Mouse (Mus musculus) neural tube, embryonic 10.5 days (tissue): ENCODE results near the gene Cyp2d34.

Source experiments
- DNase-seq: peaks from one replicate; pipeline ENCODE4 v3.0.0-alpha.2; 2017; ENCODE audit warnings: low spot score; ENCODE audit errors: extremely low spot score

Gene Cyp2d34

DNA sequence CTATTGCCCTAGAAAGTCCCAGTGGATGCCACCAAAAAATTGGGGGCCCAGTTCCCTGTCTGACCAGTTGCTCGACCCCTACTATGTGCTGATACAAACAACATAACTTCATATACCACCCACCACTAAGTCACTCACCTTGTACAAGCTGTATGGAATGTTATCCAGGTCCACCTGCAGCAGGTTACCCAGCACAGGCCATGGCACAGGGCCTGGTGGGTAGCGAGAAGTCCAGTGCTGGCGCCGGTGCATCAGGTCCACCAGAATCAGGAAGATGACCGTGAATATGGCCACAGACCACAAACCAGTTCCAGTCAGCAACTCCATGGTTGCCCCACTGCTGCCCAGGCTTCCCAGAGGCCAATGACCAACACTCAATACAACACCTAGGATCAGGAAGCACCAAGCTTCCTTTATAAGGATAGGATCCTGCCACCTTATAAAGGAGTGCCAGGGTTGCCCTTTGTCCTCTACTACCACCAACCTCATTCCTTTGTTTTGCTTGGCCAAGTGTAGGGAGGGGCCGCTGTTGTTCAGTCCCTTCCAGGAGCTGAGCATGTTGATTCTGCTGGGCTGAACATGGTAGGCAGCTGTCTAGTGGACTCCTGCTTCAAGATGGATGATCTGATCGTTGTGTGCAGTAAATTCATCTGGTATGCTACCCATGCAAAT, at the start of gene Cyp2d34:
Gene Cyp2d34, minus strand, starts transcription at position 416 of the 672 bp plus-strand sequence.
- DNase-seq: no peak

DNA sequence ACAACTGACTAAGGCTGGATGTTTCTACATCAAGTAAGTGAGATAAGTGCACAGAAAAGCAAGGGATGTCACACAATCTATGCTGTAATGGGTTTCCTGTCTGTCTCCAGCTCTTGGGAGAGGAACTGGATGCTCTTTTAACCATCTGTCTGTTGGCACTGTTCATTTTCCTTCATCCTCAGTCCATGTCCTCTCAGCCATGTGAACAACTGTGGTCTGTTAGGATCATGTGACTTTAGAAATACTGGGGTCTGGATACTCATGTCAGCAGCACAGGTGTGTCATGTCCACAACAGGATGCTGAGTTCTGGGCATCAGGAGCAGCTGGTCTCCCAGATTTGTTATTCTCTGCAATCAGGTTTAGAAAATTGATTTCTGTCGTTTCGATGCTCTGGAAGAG, 35.6 kb upstream of the Cyp2d34 start:
- DNase-seq: no peak

DNA sequence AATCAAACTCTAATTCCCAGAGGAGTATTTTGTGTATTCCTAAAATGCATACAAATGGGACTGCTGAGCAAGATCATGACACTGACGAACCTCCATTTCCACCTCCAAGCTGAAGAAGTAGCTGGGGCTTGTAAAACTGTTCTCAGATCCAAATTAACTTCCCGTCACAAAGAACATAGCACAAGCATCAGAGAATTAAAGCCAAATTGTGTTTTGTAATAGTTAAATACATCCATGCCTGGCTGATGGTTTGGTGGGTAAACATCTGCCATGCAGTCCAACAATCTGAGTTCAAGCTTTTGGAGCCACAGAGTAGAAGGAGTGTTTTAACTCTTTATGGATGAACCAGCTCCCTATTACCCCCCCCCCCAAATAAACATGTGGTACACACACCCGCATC, 23.6 kb upstream of the Cyp2d34 start:
- DNase-seq: no peak

DNA sequence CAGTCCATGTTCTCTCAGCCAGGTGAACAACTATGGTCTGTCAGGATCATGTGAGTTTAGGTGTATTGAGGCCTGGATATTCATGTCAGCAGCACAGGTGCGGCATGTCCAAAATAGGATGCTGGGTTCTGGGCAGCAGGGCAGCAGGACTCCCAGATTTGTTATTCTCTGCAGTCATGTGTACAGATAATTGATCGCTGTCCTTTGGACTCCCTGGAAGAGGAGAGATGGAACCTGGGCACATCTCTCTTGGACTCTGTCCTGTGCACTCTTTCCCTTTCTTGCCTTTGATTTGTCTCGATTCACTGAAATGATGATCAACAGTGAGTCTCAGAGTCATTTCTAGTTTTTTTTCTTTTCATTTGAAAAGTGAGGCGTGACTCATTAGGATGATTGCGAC, 23.0 kb upstream of the Cyp2d34 start:
- DNase-seq: no peak

DNA sequence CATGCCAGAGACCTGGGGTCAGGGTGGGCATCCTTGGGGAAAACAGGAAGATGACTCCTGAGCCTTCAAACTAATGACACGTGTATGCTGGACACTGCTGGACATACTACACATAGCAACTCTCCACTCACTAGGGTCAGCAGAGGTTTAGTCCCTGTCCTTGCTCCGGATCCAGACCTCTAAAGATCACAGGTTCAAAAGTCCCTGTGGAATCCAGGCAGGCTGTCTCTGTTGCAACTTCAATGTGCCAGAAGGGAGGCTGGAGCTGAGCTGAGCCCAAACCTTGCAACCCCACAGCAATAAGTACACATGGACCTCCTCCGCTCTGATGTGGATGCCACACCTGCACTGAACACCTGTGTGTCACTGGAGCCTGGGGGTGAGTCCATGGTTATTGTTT, 22.0 kb upstream of the Cyp2d34 start:
- no peak for DNase-seq

DNA sequence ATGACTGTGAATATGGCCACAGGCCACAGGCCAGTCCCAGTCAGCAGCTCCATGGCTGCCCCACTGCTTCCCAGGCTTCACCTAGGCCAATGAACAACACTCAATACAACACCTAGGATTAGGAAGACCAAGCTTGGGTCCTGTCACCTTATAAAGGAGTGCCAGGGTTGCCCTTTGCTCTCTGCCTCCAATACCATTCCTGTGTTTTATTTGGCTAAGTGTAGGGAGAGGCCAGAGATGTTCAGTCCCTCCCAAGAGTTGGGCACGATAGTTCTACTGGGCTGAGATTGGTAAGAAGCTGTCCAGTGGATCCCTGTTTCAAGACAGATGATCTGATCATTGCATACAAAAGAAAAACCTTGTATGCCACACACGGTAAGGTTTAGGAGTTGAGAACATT, 21.2 kb upstream of the Cyp2d34 start:
- DNase-seq: no peak

DNA sequence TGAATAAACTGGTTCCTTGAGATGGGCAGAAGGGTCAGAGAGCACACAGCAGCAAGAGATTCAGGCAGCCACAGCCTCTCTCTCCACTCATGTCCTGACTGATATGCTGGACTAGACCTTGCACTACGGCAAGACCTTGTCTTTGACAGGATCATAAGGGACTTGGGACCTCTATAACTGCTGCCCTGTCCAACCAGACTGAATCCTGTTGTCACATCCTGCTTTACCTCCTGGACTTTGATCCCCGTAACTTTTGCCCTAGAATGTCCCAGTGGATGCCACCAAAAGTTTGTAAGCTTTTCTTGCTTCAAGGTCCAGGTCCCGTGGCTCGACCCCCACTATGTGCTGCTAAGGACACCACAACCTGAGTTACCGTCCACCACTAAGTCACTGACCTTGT, 20.6 kb upstream of the Cyp2d34 start:
- DNase-seq: no peak

DNA sequence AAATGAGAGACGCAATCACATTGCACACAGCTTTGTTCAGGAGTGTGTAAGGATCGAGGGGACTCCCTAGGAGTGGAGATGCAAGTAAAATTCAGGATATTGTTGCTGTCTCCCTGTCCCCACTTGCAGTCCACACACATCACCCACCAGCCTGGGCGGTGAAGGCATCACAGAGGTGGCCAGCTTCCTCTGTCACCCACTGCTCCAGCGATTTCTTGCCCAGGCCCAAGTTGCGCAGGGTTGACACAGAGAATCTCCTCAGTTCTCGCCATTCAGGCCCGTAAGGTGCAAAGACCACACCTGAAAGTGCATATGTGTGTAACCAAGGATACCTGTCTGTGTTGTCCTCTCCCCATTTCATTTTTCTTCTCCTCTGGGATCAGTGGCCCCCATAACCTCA, 19.5 kb upstream of the Cyp2d34 start:
- DNase-seq: no peak

DNA sequence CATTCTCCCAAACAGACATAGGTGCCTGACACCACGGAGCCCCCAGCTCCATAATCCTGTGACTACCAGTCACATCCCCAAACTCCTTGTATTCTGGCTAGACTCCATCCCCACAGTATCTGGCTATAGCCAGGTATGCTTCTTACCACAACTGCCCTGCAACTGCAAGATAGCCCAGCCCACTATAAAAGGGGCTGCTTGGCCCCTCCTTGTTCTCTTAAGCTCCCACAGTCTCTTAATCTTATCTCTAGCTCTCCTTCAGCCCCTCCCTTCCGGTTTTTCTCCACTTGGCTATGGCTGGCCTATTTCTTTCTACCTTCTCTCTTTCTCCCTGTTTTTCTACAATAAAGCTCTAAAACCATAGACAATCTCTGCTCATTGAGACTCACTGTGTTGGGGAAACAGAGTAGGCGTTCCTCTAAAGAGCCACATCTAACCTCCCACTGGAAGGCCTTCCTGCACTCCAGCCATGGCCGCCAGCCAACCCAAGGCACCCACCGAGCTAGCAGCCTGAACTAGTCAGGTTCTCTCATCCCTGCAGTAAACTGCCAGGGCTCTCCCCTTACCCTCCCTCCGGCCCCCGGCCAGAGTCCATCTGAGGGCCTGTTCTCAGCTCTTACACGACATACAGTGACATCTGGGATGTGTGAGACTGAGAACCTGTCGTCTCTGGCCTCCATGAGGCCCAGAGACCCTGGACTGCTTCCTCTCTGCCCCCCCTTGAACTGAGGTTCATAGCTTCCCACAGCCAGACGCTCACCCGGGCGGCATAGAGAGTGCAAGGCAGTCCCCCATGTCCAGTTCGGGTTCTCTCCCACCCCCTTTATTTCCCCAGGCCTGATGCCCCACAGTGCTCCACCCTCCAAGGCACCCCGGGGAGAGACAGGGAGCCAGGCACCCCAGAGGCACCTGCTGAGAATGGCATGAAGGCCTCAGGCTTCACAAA, 16.7 kb upstream of the Cyp2d34 start:
- no peak for DNase-seq

DNA sequence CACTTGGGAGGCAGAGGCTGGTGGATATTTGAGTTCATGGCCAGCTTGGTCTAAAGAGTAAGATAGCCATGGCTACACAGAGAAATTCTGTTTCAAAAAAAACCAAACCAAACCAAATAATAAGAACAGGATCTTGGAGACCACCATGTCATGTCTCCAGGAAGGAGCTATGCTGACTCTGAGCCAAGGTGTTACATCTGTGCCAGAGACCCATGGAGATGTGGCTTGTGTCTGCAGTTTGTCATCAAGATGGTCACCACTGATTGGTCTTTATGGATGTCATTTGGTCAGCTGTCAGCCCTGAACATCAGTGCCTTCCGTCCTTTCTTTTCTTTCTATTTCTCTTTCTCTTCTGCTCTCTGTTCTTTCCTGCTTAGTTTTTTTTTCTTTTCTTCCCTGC, 14.2 kb upstream of the Cyp2d34 start:
- DNase-seq: no peak

DNA sequence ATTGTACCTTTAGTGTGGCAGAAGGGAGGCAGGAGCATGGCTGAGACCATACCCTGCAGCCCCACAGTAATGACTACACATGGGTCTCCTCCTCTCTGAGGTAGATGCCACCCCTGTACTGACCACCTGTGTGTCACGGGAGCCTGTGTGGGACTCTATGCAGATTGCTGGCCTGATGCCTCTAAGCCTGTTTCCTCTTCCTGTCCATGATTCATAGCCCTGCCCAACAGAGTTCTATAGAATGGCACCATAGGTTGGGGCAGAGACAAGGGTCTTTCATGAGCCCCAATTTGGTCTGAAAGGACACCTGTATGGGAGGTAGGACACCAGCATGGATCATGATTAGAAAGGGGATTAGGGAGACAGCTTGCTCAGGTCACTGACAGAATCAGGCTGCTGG, 1.2 kb upstream of the Cyp2d34 start:
- no peak for DNase-seq

DNA sequence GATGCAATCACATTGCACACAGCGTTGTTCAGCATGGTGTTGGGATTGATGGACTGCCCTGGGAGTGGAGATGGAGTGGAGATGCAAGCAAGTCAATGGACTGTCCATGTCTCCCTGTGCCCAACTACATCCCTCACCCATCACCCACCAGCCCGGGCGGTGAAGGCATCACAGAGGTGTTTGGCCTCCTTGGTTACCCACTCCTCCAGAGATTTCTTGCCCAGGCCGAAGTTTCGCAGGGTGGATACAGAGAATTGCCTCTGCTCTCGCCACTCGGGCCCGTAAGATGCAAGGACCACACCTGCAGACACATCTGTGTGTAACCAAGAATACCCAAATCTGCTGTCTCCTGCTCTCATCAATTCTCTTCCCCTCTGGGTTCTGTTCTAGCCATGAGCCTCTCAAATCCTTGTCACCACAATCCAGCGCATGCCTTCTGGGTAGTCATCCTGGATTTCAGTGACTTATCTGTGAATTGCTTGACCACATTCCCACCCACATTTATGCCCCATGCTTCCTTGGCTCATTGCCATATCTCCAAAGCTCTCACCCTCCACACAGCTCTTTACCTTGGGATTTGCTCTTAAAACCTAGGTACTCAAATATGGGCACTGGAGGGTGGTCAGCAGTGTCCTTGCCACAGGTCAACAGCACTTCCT, 2.3 kb downstream of the Cyp2d34 start:
- DNase-seq: no peak

DNA sequence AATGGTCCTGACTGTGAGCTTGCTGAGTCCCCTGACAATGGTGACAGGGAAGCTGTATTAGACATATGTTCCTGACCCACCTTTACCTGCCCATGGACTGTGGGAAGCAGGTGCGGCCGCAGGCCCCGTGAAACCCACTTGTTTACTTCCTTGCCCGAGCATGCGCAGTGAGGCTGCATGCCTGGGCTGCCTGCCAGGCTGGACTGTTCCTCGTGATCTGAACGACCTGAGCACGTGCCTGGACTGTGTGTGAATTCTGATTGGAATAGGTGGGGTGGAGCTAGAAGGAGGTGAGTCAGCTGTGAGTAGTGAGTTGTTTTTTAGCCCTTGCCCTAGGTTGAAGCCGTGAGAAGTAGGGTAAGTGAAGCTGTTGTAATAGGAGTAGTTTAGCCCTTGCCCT, 38.1 kb downstream of the Cyp2d34 start:
- DNase-seq: no peak

DNA sequence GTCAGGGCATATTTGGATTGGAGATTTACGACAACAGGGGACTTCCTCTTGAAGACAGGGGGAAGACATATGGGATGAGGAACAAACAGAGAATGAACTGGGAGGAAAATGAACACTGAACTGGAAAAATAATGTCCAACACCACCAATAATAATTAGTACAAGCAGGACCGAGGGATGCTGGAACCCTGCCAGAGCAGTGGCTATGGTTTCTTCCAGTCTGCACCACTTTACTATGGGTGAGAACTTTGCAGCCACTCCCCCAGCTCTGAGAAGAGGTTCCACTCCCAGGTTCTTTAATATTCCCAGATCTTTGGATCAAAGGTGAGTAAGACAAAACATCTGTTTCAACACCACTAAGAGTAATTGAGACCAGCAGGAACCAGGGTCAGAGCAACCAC, 41.7 kb downstream of the Cyp2d34 start:
- no peak for DNase-seq

DNA sequence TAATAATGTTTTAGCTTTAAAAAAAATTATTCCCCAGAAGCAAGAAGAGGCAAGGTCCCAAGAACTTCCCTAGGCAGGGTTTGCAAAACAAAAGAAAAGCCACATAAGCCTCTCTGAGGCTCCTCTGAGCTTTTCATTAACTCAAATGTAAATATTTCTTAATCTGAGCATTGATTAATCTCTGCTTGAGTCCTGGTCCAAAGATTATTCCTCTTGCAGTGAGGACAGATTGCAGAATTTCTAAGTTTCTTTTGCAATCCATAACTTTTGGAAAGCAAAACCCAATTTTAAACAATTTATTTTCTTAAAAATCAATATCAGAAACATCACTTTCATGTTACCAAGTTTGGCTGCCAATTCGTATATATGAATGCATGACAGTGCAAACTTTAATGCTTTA, 47.9 kb downstream of the Cyp2d34 start:
- DNase-seq: no peak
